Mouse (Mus musculus) C2C12 (cell line): ENCODE results near the gene Nop9.

Experiments used
- CEBPB ChIP-seq: IDR thresholded peaks from one replicate; pipeline ENCODE4 v1.6.1; 2011; ENCODE audit warnings: low read depth, mild to moderate bottlenecking, control low read depth, moderate library complexity
- CTCF ChIP-seq: IDR thresholded peaks from one replicate; pipeline ENCODE4 v1.5.1; 2011; ENCODE audit not compliant: control insufficient read depth, insufficient read depth, insufficient read length
- FOSL1 ChIP-seq: IDR thresholded peaks from one replicate; pipeline ENCODE4 v1.8.0; 2011; ENCODE audit warnings: mild to moderate bottlenecking, low read length; ENCODE audit not compliant: poor library complexity, insufficient read depth, severe bottlenecking
- MAX ChIP-seq: IDR thresholded peaks from one replicate; pipeline ENCODE4 v1.6.1; 2011; ENCODE audit warnings: mild to moderate bottlenecking, control low read depth
- MYOD1 ChIP-seq: IDR thresholded peaks from one replicate; pipeline ENCODE4 v1.6.1; 2011; ENCODE audit warnings: low read depth; ENCODE audit not compliant: control insufficient read depth, insufficient read length
- MYOG ChIP-seq: IDR thresholded peaks from one replicate; pipeline ENCODE4 v1.6.1; 2011; ENCODE audit not compliant: control insufficient read depth, insufficient read length; ENCODE audit errors: extremely low read depth
- USF1 ChIP-seq: IDR thresholded peaks from one replicate; pipeline ENCODE4 v1.6.1; 2011; ENCODE audit warnings: low read depth, mild to moderate bottlenecking, control low read depth, moderate library complexity

GRCm38 (mm10) chr14:55730116-55730515 is 15.4 kb upstream of the Nop9 start:
- no peak for TF ChIP-seq MAX
- TF ChIP-seq MYOD1 = no peak
- no peak for TF ChIP-seq CTCF
- no peak for TF ChIP-seq USF1
- no peak for TF ChIP-seq FOSL1
- no peak for TF ChIP-seq MYOG
- no peak for TF ChIP-seq CEBPB
